Mouse (Mus musculus) lung, postnatal 0 days (tissue): Measurements from ENCODE around the gene Cd70. TPM values are rescaled to one million over a fixed set of nuclear protein-coding genes. Genes with fewer than 3 reads are reported as not detected.
"Not testable (repeated sequence)": the region's sequence is repeated elsewhere in the genome, so short reads cannot be mapped to it uniquely, and the experiment has no call there.

ENCODE experiments used
- ATAC-seq: fragments of 200-750 bp; cut with Nextera tagmentation; 2 replicates; pipeline ENCODE4 v1.8.0; 2017; ENCODE audit warnings: moderate library complexity
- DNase-seq: peaks from one replicate; pipeline ENCODE4 v3.0.0-alpha.2; 2016; ENCODE audit warnings: low spot score
- H3K27ac ChIP-seq: fragments of 300-500 bp; sonication (generic); 2 replicates; pipeline ENCODE4 v1.5.1; 2014; ENCODE audit warnings: antibody characterized with exemption, mild to moderate bottlenecking, low read length, mixed read lengths
- H3K27me3 ChIP-seq: fragments of 300-500 bp; sonication (generic); replicated peaks from 2 replicates; pipeline ENCODE4 v1.6.1; 2014; ENCODE audit warnings: low read length, mixed read lengths; ENCODE audit not compliant: insufficient read depth
- H3K36me3 ChIP-seq: fragments of 300-500 bp; sonication (generic); 2 replicates; pipeline ENCODE4 v1.6.1; 2014; ENCODE audit warnings: low read length, mixed read lengths; ENCODE audit not compliant: insufficient read depth
- H3K4me1 ChIP-seq: fragments of 300-500 bp; sonication (generic); 2 replicates; pipeline ENCODE4 v1.6.1; 2014; ENCODE audit warnings: antibody characterized with exemption, low read depth, low read length, mixed read lengths; ENCODE audit not compliant: insufficient read depth
- H3K4me2 ChIP-seq: fragments of 300-500 bp; sonication (generic); replicated peaks from 2 replicates; pipeline ENCODE4 v1.6.1; 2014; ENCODE audit warnings: low read depth, mild to moderate bottlenecking, low read length, moderate library complexity, mixed read lengths
- H3K4me3 ChIP-seq: fragments of 300-500 bp; sonication (generic); 2 replicates; pipeline ENCODE4 v1.5.1; 2014; ENCODE audit warnings: low read depth, low read length
- H3K9ac ChIP-seq: fragments of 300-500 bp; sonication (generic); replicated peaks from 2 replicates; pipeline ENCODE4 v1.6.1; 2014; ENCODE audit warnings: low read depth, mild to moderate bottlenecking
- H3K9me3 ChIP-seq: fragments of 300-500 bp; sonication (generic); 2 replicates; pipeline ENCODE4 v1.6.1; 2016; ENCODE audit warnings: low read length, mixed read lengths
- CTCF ChIP-seq: IDR thresholded peaks from 2 replicates; pipeline ENCODE4 v1.5.1; 2016; ENCODE audit warnings: antibody characterized with exemption, mild to moderate bottlenecking
- EP300 ChIP-seq: IDR thresholded peaks from 2 replicates; pipeline ENCODE4 v1.6.1; 2016; ENCODE audit warnings: antibody characterized with exemption, mild to moderate bottlenecking, control low read depth
- WGBS: fragments of 180-500 bp; shearing (Covaris S2); extraction: QIAGEN DNeasy Blood & Tissue Kit; methylation state at CpG from one replicate; pipeline ENCODE4 v1.1.7; 2014; 5-methylcytosine and 5-hydroxymethylcytosine counted together
- polyA plus RNA-seq: library from polyadenylated mRNA; unstranded; fragments of >200 nt; fragmentation: Nextera tagmentation; extraction: Ambion mirVana; gene quantifications from 2 replicates; pipeline ENCODE4 v1.2.1, GENCODE M21; 2015

Cd70 gene
- polyA plus RNA-seq, 1 experiment from 2014 or later = not detected

- Histone ChIP-seq H3K27me3 (no peaks in the 10 kb centered on the region), H3K9me3 (no peaks in the 10 kb centered on the region), H3K4me3 (no peak overlapping the region), H3K4me2 (no peak overlapping the region), H3K27ac (no peak overlapping the region), H3K9ac (no peak overlapping the region), H3K36me3 (no peaks in the 10 kb centered on the region), H3K4me1 (no peaks in the 10 kb centered on the region)
- ATAC-seq (no peak), DNase-seq (no peak)
- no peak for TF ChIP-seq CTCF
- no peak for TF ChIP-seq EP300
- WGBS = 66% methylated on average over 3 of the region's 3 CpGs
Measured at GRCm38 (mm10) chr17:57139708-57140107, 9.9 kb downstream of the Cd70 start.

GRCm38 (mm10) chr17:57138676-57139075 lies 10.9 kb downstream of the Cd70 start:
- no peaks in the 10 kb centered on the region for H3K9me3 ChIP-seq
- no peak for TF ChIP-seq CTCF
- TF ChIP-seq EP300 = no peak
- no peak overlapping the region for H3K9ac ChIP-seq
- DNase-seq (no peak), ATAC-seq (no peak)
- no peak overlapping the region for H3K4me2 ChIP-seq
- no peak overlapping the region for H3K4me3 ChIP-seq
- H3K36me3 ChIP-seq = no peaks in the 10 kb centered on the region
- no peak overlapping the region for H3K27ac ChIP-seq
- WGBS = 72% methylated on average over 4 of the region's 4 CpGs
- no peaks in the 10 kb centered on the region for H3K27me3 ChIP-seq
- no peaks in the 10 kb centered on the region for H3K4me1 ChIP-seq

DNA sequence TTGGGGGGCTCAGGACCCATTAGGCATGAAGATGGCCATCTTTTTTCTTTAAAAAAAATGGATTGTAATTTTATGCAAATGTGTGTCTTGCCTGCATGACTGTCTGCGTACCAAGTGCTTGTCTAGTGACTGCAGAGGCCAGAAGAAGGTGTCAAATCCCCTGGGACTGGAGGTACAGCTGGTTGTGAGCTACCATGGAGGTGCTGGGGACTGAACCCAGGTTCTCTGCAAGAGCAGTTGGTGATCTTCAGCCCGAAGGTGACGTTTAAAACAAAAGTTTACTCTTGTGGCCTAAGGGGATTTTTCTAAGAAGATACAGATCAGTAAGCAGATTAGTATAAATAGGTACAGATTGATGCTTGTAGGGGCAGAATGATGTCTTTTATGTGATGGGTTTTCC lies 13.9 kb downstream of the Cd70 start:
- Histone ChIP-seq H3K27ac (no peak overlapping the region), H3K4me1 (no peaks in the 10 kb centered on the region), H3K9ac (no peak overlapping the region), H3K4me3 (no peak overlapping the region), H3K4me2 (no peak overlapping the region), H3K36me3 (no peaks in the 10 kb centered on the region), H3K27me3 (no peaks in the 10 kb centered on the region), H3K9me3 (no peaks in the 10 kb centered on the region)
- TF ChIP-seq EP300 (no peak), CTCF (no peak)
- no peak for ATAC-seq
- 59% methylated on average over 3 of the region's 3 CpGs for WGBS
- no peak for DNase-seq

GRCm38 (mm10) chr17:57134693-57135092 lies 14.9 kb downstream of the Cd70 start:
- no peak for ATAC-seq
- Histone ChIP-seq H3K9ac (no peak overlapping the region), H3K27ac (no peak overlapping the region), H3K9me3 (no peaks in the 10 kb centered on the region), H3K4me1 (no peaks in the 10 kb centered on the region), H3K36me3 (no peaks in the 10 kb centered on the region), H3K4me3 (no peak overlapping the region), H3K27me3 (no peaks in the 10 kb centered on the region), H3K4me2 (no peak overlapping the region)
- TF ChIP-seq CTCF (no peak), EP300 (no peak)
- WGBS = 78% methylated on average over 2 of the region's 2 CpGs
- no peak for DNase-seq

DNA sequence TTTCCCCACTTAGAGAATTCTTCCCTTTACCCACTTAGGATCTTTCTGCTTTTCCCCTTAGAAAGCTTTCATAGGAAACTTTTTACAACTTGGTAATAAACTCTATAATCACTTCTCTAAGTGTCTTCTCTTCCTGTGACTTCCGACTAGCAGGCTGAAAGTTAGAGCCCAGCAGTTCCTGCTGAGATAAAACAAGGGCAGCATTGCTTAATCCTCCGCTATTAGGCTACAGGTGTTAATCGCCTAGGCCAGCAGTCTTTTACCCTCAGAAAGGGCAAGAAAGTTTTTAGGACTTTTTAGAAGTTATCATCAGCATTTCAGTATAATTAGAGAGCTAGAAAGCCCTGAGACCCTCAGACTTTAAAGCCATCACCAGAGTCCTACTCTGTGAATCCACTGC lies 15.6 kb downstream of the Cd70 start:
- H3K4me1 ChIP-seq, H3K4me3 ChIP-seq, H3K27ac ChIP-seq, H3K9me3 ChIP-seq, DNase-seq, H3K36me3 ChIP-seq, ATAC-seq, H3K9ac ChIP-seq, H3K27me3 ChIP-seq, H3K4me2 ChIP-seq: not testable (repeated sequence)
- 10% methylated on average over 3 of the region's 3 CpGs for WGBS

GRCm38 (mm10) chr17:57131793-57132192 lies 17.8 kb downstream of the Cd70 start:
- H3K36me3 ChIP-seq = no peaks in the 10 kb centered on the region
- H3K4me2 ChIP-seq = no peak overlapping the region
- no peak overlapping the region for H3K27ac ChIP-seq
- no peaks in the 10 kb centered on the region for H3K27me3 ChIP-seq
- 80% methylated on average over 1 of the region's 1 CpGs for WGBS
- no peak overlapping the region for H3K9ac ChIP-seq
- TF ChIP-seq CTCF = no peak
- DNase-seq (no peak), ATAC-seq (no peak)
- H3K4me1 ChIP-seq = no peaks in the 10 kb centered on the region
- H3K4me3 ChIP-seq = no peak overlapping the region
- H3K9me3 ChIP-seq = no peaks in the 10 kb centered on the region

DNA sequence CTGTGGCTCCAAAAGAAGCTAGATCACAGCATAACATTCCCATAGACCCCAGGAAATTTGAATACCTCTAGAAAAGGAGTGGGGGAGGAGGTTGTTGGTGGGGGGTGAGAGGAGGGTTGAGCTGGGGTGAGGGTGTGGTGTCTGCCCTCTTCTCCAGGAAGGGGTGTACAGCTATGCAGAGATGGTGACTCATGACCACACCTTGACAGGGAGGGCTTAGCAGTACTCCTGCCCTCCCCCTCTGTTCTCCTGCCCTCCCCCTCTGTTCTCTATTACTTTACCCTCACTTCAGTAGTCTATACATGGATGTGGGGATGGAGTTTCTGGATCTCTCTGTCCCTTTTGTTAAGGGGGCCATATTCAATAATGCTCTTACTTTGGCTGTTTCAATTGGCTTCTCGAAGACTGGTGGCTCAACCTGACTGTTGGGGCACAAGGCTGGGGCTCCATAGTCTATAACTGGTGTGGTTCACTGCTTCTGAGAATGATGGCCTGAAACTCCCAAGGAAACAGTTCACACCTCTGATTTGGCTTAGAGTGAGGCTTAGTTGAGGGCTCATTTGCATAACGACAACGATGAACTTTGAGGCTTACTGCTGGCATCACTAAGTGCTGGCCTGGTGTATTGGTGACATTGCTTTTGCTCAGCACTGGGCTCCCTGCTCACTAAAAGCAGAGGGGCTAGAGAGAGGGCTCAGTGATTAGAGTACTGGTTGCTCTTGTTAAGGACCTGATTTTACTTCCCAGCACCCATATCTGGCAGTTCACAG lies 23.5 kb downstream of the Cd70 start:
- Histone ChIP-seq H3K4me2 (no peak overlapping the region), H3K9me3 (no peaks in the 10 kb centered on the region), H3K9ac (no peak overlapping the region), H3K4me1 (no peaks in the 10 kb centered on the region), H3K4me3 (no peak overlapping the region), H3K27me3 (no peaks in the 10 kb centered on the region), H3K36me3 (no peaks in the 10 kb centered on the region), H3K27ac (no peak overlapping the region)
- TF ChIP-seq CTCF = no peak
- no peak for TF ChIP-seq EP300
- DNase-seq (no peak), ATAC-seq (no peak)
- 58% methylated on average over 3 of the region's 3 CpGs for WGBS
